Mouse (Mus musculus) liver, postnatal 0 days (tissue): Measurements from ENCODE around the gene Zdhhc21. TPM values are rescaled to one million over a fixed set of nuclear protein-coding genes. Genes with fewer than 3 reads are reported as not detected.

ENCODE experiments used
- ATAC-seq: fragments of 200-750 bp; cut with Nextera tagmentation; 2 replicates; pipeline ENCODE4 v1.8.0; 2017; ENCODE audit warnings: mild to moderate bottlenecking, moderate library complexity
- DNase-seq: peaks from one replicate; pipeline ENCODE4 v3.0.0-alpha.2; 2016
- H3K27ac ChIP-seq: fragments of 300-500 bp; sonication (generic); 2 replicates; pipeline ENCODE4 v1.5.1; 2014; ENCODE audit warnings: antibody characterized with exemption, moderate library complexity, mild to moderate bottlenecking, low read depth
- H3K27me3 ChIP-seq: fragments of 300-500 bp; sonication (generic); 2 replicates; pipeline ENCODE4 v1.6.1; 2014; ENCODE audit warnings: low read length, control low read depth, mixed read lengths; ENCODE audit not compliant: insufficient read depth
- H3K36me3 ChIP-seq: fragments of 300-500 bp; sonication (generic); replicated peaks from 2 replicates; pipeline ENCODE4 v1.6.1; 2014; ENCODE audit warnings: mild to moderate bottlenecking, control low read depth, low read length, moderate library complexity, mixed read lengths; ENCODE audit not compliant: insufficient read depth
- H3K4me1 ChIP-seq: fragments of 300-500 bp; sonication (generic); 2 replicates; pipeline ENCODE4 v1.6.1; 2014; ENCODE audit warnings: antibody characterized with exemption, mild to moderate bottlenecking, control low read depth; ENCODE audit not compliant: insufficient read depth
- H3K4me2 ChIP-seq: fragments of 300-500 bp; sonication (generic); 2 replicates; pipeline ENCODE4 v1.6.1; 2014; ENCODE audit warnings: low read depth, mild to moderate bottlenecking, low read length, moderate library complexity, mixed read lengths
- H3K4me3 ChIP-seq: fragments of 300-500 bp; sonication (generic); 2 replicates; pipeline ENCODE4 v1.5.1; 2014; ENCODE audit warnings: low read depth, low read length
- H3K9ac ChIP-seq: fragments of 300-500 bp; sonication (generic); replicated peaks from 2 replicates; pipeline ENCODE4 v1.6.1; 2014; ENCODE audit warnings: mild to moderate bottlenecking, moderate library complexity
- H3K9me3 ChIP-seq: fragments of 300-500 bp; sonication (generic); 2 replicates; pipeline ENCODE4 v1.6.1; 2016; ENCODE audit warnings: mild to moderate bottlenecking, control low read depth, low read length, mixed read lengths
- CTCF ChIP-seq: sonication (generic); IDR thresholded peaks from 2 replicates; pipeline ENCODE4 v1.5.1; 2016; ENCODE audit warnings: antibody characterized with exemption, low read depth
- EP300 ChIP-seq: IDR thresholded peaks from 2 replicates; pipeline ENCODE4 v1.6.1; 2016; ENCODE audit warnings: antibody characterized with exemption, low read depth, mild to moderate bottlenecking
- WGBS: fragments of 180-500 bp; shearing (Covaris S2); extraction: QIAGEN DNeasy Blood & Tissue Kit; methylation state at CpG from one replicate; pipeline ENCODE4 v1.1.7; 2014; ENCODE audit not compliant: insufficient replicate concordance; 5-methylcytosine and 5-hydroxymethylcytosine counted together
- polyA plus RNA-seq: library from polyadenylated mRNA; unstranded; fragments of >200 nt; fragmentation: Nextera tagmentation; extraction: Ambion mirVana; gene quantifications from 2 replicates; pipeline ENCODE4 v1.2.1, GENCODE M21; 2015

Zdhhc21 gene
- polyA plus RNA-seq, 1 experiment from 2014 or later: 2.6 TPM

DNA sequence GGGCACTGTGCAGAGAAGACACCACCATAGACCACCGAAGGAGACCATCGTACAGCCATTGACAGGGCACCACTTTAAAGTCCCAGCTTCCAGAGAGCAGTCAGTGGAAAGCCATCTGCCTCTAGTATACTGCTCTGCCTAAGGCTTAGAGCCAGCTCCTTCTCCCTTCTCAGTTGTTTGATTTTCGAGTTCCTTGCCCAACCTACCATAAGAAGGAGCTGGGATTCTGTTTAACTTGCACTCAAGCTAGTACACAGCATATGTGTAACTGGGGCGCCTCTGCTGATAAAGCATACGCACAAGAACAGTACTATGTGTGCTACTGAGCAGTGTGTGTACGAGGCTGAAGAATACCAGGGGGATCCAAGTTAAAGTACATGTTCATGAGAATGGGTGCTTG lies 19.4 kb upstream of the Zdhhc21 start:
- Histone ChIP-seq H3K4me3 (no peak overlapping the region), H3K27ac (no peak overlapping the region), H3K9ac (no peak overlapping the region), H3K9me3 (no peaks in the 10 kb centered on the region), H3K4me1 (no peaks in the 10 kb centered on the region; the same call in 1 of the 2 replicates), H3K36me3 (no peaks in the 10 kb centered on the region), H3K4me2 (no peak overlapping the region), H3K27me3 (no peaks in the 10 kb centered on the region)
- TF ChIP-seq EP300 (no peak), CTCF (no peak)
- DNase-seq (no peak), ATAC-seq (no peak)
- 66% methylated on average over 6 of the region's 6 CpGs for WGBS

DNA sequence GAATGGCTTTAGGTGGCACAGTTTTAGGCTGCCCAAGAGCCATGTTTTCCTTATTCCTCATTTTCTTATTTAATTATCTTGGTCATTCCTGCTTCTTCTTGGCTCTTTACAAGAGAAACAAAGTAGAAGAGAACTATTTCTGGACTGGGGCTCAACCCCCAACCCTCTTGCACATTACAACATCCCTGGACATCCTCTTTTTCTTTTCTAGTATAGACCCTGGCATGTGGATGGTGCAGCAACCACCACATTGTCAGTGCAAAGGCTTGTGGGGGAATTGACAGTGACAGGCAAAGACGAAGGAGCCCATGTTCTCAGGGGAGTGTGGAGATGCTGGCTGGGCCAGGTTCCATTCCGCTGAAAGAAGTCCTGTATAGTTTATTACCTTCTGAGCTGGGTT lies 16.9 kb upstream of the Zdhhc21 start:
- Histone ChIP-seq H3K4me1 (no peaks in the 10 kb centered on the region; the same call in none of the 2 replicates), H3K4me2 (no peak overlapping the region), H3K4me3 (no peak overlapping the region), H3K9me3 (no peaks in the 10 kb centered on the region), H3K27me3 (no peaks in the 10 kb centered on the region), H3K36me3 (no peaks in the 10 kb centered on the region), H3K27ac (no peak overlapping the region), H3K9ac (no peak overlapping the region)
- 54% methylated on average over 2 of the region's 2 CpGs for WGBS
- no peak for DNase-seq
- TF ChIP-seq EP300 (no peak), CTCF (no peak)
- ATAC-seq: no peak

DNA sequence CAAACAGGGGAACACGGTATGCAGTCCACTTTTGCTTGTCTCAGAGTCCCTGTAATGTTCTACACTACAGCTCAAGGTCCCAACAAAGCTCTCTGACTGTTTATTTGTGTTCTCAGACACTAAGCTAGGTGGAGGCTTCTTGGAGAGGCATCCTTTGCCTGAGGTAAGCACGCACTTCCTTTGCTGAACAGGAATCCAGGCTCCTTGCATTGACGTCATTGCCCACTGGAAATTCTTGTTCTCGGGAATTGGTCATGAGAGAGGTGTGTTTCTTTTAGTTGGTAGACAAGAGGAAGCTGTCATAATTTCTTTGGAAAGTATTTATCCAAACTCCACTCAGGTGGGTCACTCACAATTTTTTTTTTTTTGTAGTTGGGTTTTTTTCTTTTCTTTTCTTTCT lies 15.8 kb upstream of the Zdhhc21 start:
- Histone ChIP-seq H3K27ac (no peak overlapping the region), H3K9ac (no peak overlapping the region), H3K9me3 (no peaks in the 10 kb centered on the region), H3K4me2 (no peak overlapping the region), H3K36me3 (no peaks in the 10 kb centered on the region), H3K4me3 (no peak overlapping the region), H3K27me3 (no peaks in the 10 kb centered on the region), H3K4me1 (no peaks in the 10 kb centered on the region; the same call in none of the 2 replicates)
- no peak for DNase-seq
- no peak for ATAC-seq
- 70% methylated on average over 4 of the region's 4 CpGs for WGBS
- TF ChIP-seq CTCF (no peak), EP300 (no peak)

DNA sequence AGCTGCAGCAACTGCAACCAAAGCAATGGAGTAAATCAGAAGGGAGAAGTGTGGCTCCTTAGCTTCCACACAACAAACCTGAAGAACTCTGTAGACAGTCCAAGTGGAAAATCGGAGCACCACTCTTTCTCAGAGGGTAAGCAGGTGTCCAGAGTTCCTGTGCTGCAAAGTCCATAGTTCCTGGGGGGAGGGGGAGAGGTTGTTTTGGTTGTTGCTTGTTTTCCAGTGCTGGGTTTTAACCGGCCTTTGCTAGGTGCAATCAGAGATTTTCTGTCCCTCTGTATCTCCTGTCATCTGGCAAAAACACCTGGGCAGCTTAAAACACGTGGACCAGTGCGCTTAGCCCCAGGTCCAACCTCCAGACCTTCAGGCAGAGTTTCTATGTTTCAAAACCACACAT lies 15.0 kb upstream of the Zdhhc21 start:
- Histone ChIP-seq H3K9me3 (no peaks in the 10 kb centered on the region), H3K36me3 (no peaks in the 10 kb centered on the region), H3K27ac (no peak overlapping the region), H3K9ac (no peak overlapping the region), H3K4me1 (no peaks in the 10 kb centered on the region; the same call in none of the 2 replicates), H3K27me3 (no peaks in the 10 kb centered on the region), H3K4me3 (no peak overlapping the region), H3K4me2 (0 out of 2 replicates have a peak overlapping the region, but pooled peaks have one; percentile 11)
- DNase-seq (no peak), ATAC-seq (no peak)
- no peak for TF ChIP-seq CTCF
- TF ChIP-seq EP300: no peak
- WGBS: 48% methylated on average over 4 of the region's 4 CpGs

DNA sequence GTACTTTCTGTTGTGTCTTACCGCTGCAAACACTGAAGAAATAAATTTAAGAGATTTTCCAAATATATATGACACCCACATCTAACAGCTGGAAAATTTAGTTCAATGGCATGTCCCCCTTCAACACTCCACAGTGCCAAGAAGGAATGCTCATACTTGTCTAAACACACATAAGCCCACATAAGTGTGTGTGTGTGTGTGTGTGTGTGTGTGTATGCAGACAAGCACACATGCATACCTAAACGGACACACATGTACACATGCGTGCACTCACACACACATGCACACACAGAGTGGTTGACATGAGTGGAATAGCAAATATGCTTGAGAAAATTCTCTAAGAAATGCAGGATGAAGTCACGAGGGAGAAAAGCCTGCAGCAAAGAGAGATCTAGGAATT lies 12.8 kb upstream of the Zdhhc21 start:
- no peak overlapping the region for H3K4me3 ChIP-seq
- 82% methylated on average over 4 of the region's 4 CpGs for WGBS
- no peak for DNase-seq

DNA sequence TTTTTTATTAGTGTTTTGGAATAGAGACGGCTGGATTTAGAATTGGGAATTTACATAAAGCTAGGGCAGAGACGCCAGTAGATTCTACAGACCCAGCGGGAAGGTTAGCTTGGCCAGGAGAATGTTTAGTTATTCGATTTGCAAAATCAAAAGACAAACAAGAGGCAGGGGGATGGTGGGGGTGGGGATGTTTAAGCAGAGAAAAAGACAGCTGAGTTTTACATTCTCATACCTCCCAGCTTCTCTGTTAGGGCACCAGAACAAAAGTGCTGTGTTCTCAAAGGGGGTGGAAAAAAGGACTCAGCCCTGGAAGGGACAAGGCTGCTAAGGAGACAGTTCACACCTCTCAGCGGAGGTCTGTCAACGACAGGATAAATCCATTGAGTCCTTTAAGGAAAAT lies 12.4 kb upstream of the Zdhhc21 start:
- ATAC-seq (no peak), DNase-seq (no peak)
- no peak overlapping the region for H3K27ac ChIP-seq
- no peak overlapping the region for H3K4me3 ChIP-seq
- no peak overlapping the region for H3K4me2 ChIP-seq
- H3K36me3 ChIP-seq: no peaks in the 10 kb centered on the region
- no peak for TF ChIP-seq CTCF
- no peak for TF ChIP-seq EP300
- no peaks in the 10 kb centered on the region for H3K9me3 ChIP-seq
- no peaks in the 10 kb centered on the region; the same call in none of the 2 replicates for H3K4me1 ChIP-seq
- whole genome bisulfite sequencing: 50% methylated on average over 6 of the region's 6 CpGs
- H3K27me3 ChIP-seq: no peaks in the 10 kb centered on the region
- no peak overlapping the region for H3K9ac ChIP-seq

More for the DNA sequence above, 12.8 kb upstream of the Zdhhc21 start:
- no peak overlapping the region for H3K9ac ChIP-seq
- H3K4me1 ChIP-seq: no peaks in the 10 kb centered on the region; the same call in none of the 2 replicates
- no peaks in the 10 kb centered on the region for H3K9me3 ChIP-seq
- no peak overlapping the region for H3K27ac ChIP-seq
- no peaks in the 10 kb centered on the region for H3K36me3 ChIP-seq
- ATAC-seq: no peak
- no peak for TF ChIP-seq EP300
- no peak for TF ChIP-seq CTCF
- no peaks in the 10 kb centered on the region for H3K27me3 ChIP-seq
- H3K4me2 ChIP-seq: no peak overlapping the region

DNA sequence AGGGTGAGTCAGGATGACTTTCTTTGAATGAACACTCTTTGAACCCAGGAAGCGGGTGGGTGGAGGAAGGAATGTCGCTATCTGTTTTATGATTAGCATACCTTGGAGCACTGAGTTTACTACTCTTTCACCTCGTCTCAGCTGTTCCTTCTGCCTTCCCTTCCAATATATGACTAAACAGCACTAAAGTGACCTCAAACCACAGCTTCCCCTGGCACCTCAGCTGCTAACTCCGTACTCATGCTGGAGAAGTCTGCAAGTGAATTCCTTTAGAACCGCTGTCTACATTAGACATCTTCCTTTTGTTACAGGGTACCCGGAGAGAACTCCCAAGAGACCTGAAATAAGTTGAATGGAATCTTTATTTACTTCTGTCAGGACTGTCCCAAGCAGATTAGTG lies 11.2 kb upstream of the Zdhhc21 start:
- Histone ChIP-seq H3K4me1 (no peaks in the 10 kb centered on the region; the same call in none of the 2 replicates), H3K9ac (no peak overlapping the region), H3K9me3 (no peaks in the 10 kb centered on the region), H3K4me2 (no peak overlapping the region), H3K27ac (no peak overlapping the region), H3K4me3 (no peak overlapping the region), H3K36me3 (no peaks in the 10 kb centered on the region), H3K27me3 (no peaks in the 10 kb centered on the region)
- 36% methylated on average over 5 of the region's 6 CpGs for WGBS
- no peak for TF ChIP-seq EP300
- no peak for TF ChIP-seq CTCF
- DNase-seq (no peak), ATAC-seq (no peak)
